Mouse (Mus musculus): ENCODE results near the gene Rai2. TPM values are rescaled to one million over a fixed set of nuclear protein-coding genes. Genes with fewer than 3 reads are reported as not detected.
"Not testable (repeated sequence)": the region's sequence is repeated elsewhere in the genome, so short reads cannot be mapped to it uniquely, and the experiment has no call there.

Gene Rai2
- polyA plus RNA-seq, 1 experiment from 2014 or later: 2.8 TPM

DNA sequence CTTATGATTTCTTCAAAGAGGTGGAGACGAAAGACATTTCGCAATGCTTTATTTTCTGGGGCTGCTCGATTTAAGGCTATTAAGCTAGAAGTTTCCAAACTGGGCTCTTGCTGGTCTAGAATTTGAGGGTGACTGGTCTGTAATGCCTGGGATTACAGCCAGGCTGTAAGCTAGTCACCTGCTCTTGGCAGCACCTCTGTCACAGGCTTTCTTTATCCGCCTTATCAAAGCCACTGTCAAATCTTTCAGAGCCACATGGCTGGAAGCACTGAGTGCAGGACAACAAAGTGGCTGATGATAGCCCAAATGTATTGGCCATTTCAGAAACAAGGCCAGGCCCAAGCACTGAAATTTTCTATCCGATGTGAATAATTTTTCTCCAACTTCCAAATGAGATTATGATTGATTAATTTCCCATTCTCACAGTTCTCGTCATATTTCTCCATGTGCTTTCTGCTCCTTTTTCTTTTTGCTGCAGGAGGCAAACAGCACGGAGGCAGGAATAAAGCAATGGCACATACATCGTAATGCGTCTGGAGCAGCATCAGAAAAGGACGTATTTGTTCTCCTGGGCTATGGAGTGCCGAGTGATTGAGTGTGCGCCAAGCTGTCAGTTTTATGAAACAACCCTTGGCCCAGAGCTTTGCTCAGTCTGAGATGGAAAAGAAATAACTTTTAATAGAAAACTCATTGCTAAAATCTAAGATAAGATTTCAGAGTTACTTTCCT lies 16.9 kb downstream of the Rai2 start:
- peaks cover 25% of the 10 kb centered on the region; the same call in 1 of the 2 replicates for H3K27me3 ChIP-seq (replicated peaks)
- no peaks in the 10 kb centered on the region for H3K36me3 ChIP-seq
- no peak overlapping the region for H3K4me2 ChIP-seq
- H3K4me3 ChIP-seq: no peak overlapping the region
- no peak for ATAC-seq (ENCODE audit: extremely low read depth, insufficient number of reproducible peaks, low FRiP score, low TSS enrichment)
- no peak overlapping the region for H3K27ac ChIP-seq (replicated peaks)
- H3K9ac ChIP-seq: no peak overlapping the region
- no peaks in the 10 kb centered on the region for H3K9me3 ChIP-seq
- 70% methylated on average over 12 of the region's 12 CpGs for WGBS
- H3K4me1 ChIP-seq: peaks cover 5% of the 10 kb centered on the region; the same call in 1 of the 2 replicates

DNA sequence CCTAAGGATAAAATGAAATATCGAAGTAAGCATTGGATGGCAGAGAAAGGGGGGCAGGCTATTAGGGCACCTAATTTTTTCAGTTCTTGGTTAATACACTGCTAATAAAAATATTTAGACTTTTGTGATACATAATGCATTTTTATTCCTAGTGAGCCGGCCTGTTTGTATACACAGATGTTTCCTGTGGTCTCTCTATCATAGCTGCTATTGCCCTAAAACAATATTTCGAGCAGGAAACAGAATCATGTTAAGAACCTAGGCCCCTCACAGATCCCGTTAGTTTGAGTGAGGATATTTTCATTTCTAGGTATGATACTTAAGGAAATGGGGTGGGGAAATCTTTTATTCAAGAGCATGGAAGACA lies 17.4 kb downstream of the Rai2 start:
- H3K4me3 ChIP-seq: no peak overlapping the region
- WGBS: 60% methylated on average over 4 of the region's 4 CpGs
- H3K9me3 ChIP-seq: no peaks in the 10 kb centered on the region
- H3K4me2 ChIP-seq: no peak overlapping the region
- no peaks in the 10 kb centered on the region for H3K36me3 ChIP-seq
- peaks cover 23% of the 10 kb centered on the region; the same call in 1 of the 2 replicates for H3K27me3 ChIP-seq (replicated peaks)
- no peak overlapping the region for H3K27ac ChIP-seq (replicated peaks)
- ATAC-seq (ENCODE audit: extremely low read depth, insufficient number of reproducible peaks, low FRiP score, low TSS enrichment): no peak
- peaks cover 5% of the 10 kb centered on the region; the same call in 1 of the 2 replicates for H3K4me1 ChIP-seq
- H3K9ac ChIP-seq: no peak overlapping the region

DNA sequence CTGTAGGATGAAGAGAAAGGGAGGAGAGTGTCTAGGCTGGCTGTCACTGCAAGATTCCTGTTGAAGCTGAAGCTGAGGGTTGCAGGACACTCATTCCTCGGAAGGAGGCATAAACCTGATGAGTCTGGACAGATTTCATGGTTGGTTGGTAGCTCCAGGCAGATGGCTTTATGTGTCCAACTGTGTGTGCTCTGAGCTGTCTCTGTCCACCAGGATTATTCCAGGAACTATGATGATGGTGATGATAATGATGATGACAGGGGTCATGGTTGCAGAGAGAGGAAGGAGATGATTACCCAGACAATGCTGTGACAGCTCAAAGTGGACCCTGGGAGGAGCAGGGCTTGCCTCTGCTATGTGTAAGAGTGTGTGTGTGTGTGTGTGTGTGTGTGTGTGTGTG lies 22.5 kb downstream of the Rai2 start:
- WGBS: 58% methylated on average over 1 of the region's 1 CpGs
- no peak for ATAC-seq (ENCODE audit: extremely low read depth, insufficient number of reproducible peaks, low FRiP score, low TSS enrichment)

DNA sequence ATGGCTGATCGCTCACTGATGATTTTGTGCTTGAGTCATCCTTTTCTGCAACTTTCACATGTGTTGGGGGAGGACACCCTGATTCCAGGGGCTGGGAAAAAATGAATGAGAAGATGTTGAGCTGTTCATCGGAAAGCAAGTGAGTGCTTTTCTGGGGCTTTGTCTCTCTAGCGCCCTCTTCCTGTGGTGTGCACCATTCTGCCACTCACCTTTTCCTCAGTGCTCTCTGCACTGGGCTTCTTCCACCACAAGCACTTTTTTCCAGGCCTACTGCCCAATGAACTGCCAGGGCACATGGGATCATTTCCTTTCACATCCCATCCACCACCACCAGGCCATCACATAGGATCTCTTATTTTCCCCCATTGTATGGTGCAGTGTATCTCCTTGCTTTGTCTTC lies 26.2 kb downstream of the Rai2 start:
- H3K4me3 ChIP-seq: no peak overlapping the region
- H3K9me3 ChIP-seq: no peaks in the 10 kb centered on the region
- H3K9ac ChIP-seq: no peak overlapping the region
- no peaks in the 10 kb centered on the region for H3K4me1 ChIP-seq
- no peak overlapping the region for H3K4me2 ChIP-seq
- H3K36me3 ChIP-seq: no peaks in the 10 kb centered on the region
- peaks cover 18% of the 10 kb centered on the region; the same call in 1 of the 2 replicates for H3K27me3 ChIP-seq (replicated peaks)
- 72% methylated on average over 2 of the region's 3 CpGs for WGBS
- no peak overlapping the region for H3K27ac ChIP-seq (replicated peaks)
- no peak for ATAC-seq (ENCODE audit: extremely low read depth, insufficient number of reproducible peaks, low FRiP score, low TSS enrichment)

More for the DNA sequence above, 22.5 kb downstream of the Rai2 start:
- Histone ChIP-seq H3K27ac (replicated peaks) (no peak overlapping the region), H3K4me2 (no peak overlapping the region), H3K9me3 (no peaks in the 10 kb centered on the region), H3K4me3 (no peak overlapping the region), H3K27me3 (replicated peaks) (peaks cover 21% of the 10 kb centered on the region; the same call in 1 of the 2 replicates), H3K36me3 (no peaks in the 10 kb centered on the region), H3K4me1 (no peaks in the 10 kb centered on the region), H3K9ac (no peak overlapping the region)

DNA sequence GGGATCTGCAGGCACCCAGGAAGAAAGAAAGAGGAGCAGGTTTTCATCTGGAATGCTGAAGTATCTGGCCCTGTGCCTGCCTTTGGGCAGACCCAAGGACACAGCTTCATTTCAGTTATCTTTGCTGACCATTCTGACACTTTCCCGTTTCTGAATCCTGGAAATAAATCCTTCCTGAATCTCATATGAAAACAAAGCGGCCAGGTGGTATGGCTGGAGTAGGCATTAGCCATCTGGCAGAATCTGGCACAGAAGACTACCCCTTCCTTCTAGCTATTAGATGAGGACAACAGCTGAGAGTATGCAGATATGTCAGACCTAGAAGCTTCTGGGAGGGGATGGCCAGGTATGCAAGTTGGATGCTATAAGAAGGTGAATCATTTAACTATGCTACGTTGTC lies 28.4 kb downstream of the Rai2 start:
- no peak overlapping the region for H3K4me3 ChIP-seq
- WGBS: 54% methylated on average over 3 of the region's 3 CpGs
- H3K4me1 ChIP-seq: no peaks in the 10 kb centered on the region
- H3K9me3 ChIP-seq: no peaks in the 10 kb centered on the region
- H3K9ac ChIP-seq: no peak overlapping the region
- no peak overlapping the region for H3K27ac ChIP-seq (replicated peaks)
- no peak overlapping the region for H3K4me2 ChIP-seq
- no peak for ATAC-seq (ENCODE audit: extremely low read depth, insufficient number of reproducible peaks, low FRiP score, low TSS enrichment)
- H3K27me3 ChIP-seq (replicated peaks): peaks cover 13% of the 10 kb centered on the region; the same call in 1 of the 2 replicates
- no peaks in the 10 kb centered on the region for H3K36me3 ChIP-seq

DNA sequence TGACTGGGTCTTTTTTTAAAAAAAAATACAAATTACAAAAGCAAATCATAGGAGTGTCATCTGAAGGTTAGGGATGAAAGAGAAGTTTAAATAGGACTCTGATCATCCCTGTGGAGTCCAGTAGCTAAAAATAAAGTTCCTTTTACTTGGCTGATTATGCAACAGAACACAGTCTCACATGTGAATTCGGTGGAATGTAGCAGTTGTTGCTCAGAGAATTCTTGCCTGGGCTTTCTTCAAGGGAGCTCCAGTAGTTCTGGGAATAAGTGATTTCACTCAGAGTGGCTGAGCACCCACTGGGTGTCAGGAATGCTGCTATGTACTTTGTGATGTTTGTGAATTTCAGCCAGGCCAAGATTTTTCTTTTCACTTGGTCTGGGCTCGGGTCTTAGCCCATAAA lies 30.5 kb downstream of the Rai2 start:
- Histone ChIP-seq H3K4me3 (no peak overlapping the region), H3K36me3 (no peaks in the 10 kb centered on the region), H3K9me3 (no peaks in the 10 kb centered on the region), H3K4me1 (no peaks in the 10 kb centered on the region), H3K27me3 (replicated peaks) (peaks cover 6% of the 10 kb centered on the region; the same call in 1 of the 2 replicates), H3K4me2 (no peak overlapping the region), H3K27ac (replicated peaks) (no peak overlapping the region), H3K9ac (no peak overlapping the region)
- WGBS: 58% methylated on average over 2 of the region's 2 CpGs
- no peak for ATAC-seq (ENCODE audit: extremely low read depth, insufficient number of reproducible peaks, low FRiP score, low TSS enrichment)

DNA sequence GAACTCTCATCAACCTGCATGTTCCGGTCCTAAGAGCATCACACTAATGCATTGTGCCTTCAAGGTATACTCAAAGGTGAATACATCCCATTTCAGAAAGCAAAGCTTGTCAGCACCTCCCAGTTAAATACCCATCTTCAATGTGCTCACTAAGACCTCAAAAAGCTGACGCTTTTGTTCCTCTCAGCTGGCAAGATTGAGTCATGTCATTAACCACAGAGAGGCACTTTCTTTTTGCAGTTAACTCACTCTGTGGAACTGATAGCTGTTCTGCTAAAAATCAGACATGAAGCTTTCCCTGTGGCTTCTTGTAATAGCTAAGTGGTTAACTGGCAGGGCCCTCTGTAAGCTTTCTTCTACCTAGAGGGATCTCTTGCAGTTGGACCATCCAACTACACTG lies 36.6 kb downstream of the Rai2 start:
- Histone ChIP-seq H3K9ac (no peak overlapping the region), H3K4me3 (no peak overlapping the region), H3K36me3 (no peaks in the 10 kb centered on the region), H3K27ac (replicated peaks) (no peak overlapping the region), H3K4me2 (no peak overlapping the region), H3K4me1 (no peaks in the 10 kb centered on the region), H3K27me3 (replicated peaks) (0 out of 2 replicates have a peak, but pooled peaks cover 6% of the 10 kb centered on the region), H3K9me3 (no peaks in the 10 kb centered on the region)
- whole genome bisulfite sequencing: 73% methylated on average over 2 of the region's 2 CpGs
- ATAC-seq (ENCODE audit: extremely low read depth, insufficient number of reproducible peaks, low FRiP score, low TSS enrichment): no peak

DNA sequence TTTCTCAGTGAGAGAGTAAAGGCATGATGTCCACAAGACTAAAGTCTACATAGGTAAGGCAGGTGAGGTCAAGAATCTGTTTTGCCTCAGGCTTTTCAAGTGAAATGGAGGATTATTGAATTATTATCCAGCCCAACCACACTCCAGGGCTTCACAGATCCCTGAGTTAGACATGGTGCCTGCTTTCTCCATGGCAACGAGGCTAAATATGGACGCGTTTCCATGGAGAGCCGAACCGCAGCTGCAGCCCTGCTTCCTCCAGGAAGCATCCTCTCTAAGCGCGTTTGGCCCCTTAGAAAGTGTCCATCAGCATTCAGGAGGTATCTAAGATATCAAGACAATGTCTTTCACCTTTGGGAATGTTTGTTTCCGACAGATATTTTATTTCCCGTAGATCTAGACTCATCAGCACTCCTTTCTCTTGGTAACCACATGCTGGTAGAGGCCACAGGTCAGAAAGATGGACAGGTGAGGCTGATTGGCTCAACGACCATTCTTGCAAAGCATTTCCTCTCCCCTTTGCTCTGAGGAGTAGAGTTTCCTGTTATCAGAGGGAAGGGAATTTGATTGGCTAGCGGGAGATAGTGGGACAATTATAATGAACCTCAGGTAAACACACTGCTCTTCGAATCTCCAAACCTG lies 59.6 kb downstream of the Rai2 start:
- Histone ChIP-seq H3K4me1 (no peaks in the 10 kb centered on the region), H3K4me2 (no peak overlapping the region), H3K9me3 (no peaks in the 10 kb centered on the region), H3K9ac (no peak overlapping the region), H3K27me3 (replicated peaks) (peaks cover 5% of the 10 kb centered on the region), H3K27ac (replicated peaks) (no peak overlapping the region), H3K36me3 (no peaks in the 10 kb centered on the region), H3K4me3 (no peak overlapping the region)
- no peak for ATAC-seq (ENCODE audit: extremely low read depth, insufficient number of reproducible peaks, low FRiP score, low TSS enrichment)
- WGBS: 69% methylated on average over 12 of the region's 12 CpGs

DNA sequence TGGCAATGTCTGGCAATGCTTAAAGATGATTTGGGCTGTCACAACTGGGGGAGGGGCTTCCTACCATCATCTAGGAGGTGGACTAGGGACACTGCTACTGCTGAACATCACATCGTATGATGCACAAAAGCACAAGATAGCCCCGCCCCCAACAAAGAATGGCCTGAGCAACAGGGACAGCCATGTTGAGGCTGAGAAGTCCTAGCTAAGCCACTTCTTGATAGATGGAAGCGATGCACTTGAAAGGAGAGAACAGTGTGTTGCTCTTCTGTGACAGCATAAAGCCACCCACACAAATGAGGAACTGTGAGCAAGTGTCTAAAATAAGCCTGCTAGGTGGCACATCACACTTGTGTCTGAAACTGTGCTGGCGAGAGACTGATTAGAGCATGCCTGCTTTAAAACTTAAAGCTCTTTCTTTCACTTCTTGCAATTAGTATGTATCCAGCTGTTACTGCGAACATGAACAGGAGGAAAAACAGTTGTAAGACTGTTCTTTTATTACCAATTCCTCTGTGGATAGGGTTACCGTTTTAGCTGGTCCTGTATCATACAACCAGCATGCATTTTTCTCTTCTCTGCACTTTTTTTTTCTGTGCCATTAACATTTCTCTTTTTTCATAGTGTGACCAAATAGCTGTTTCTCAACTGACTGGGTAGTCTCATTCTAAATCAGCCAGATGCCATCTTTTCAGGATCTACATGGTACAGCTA lies 63.6 kb downstream of the Rai2 start:
- H3K4me3 ChIP-seq: no peak overlapping the region
- no peak overlapping the region for H3K9ac ChIP-seq
- WGBS: 59% methylated on average over 6 of the region's 6 CpGs
- no peak overlapping the region for H3K27ac ChIP-seq (replicated peaks)
- H3K9me3 ChIP-seq: no peaks in the 10 kb centered on the region
- ATAC-seq (ENCODE audit: extremely low read depth, insufficient number of reproducible peaks, low FRiP score, low TSS enrichment): no peak
- H3K36me3 ChIP-seq: no peaks in the 10 kb centered on the region
- no peak overlapping the region for H3K4me2 ChIP-seq
- no peaks in the 10 kb centered on the region for H3K4me1 ChIP-seq
- peaks cover 8% of the 10 kb centered on the region for H3K27me3 ChIP-seq (replicated peaks)

DNA sequence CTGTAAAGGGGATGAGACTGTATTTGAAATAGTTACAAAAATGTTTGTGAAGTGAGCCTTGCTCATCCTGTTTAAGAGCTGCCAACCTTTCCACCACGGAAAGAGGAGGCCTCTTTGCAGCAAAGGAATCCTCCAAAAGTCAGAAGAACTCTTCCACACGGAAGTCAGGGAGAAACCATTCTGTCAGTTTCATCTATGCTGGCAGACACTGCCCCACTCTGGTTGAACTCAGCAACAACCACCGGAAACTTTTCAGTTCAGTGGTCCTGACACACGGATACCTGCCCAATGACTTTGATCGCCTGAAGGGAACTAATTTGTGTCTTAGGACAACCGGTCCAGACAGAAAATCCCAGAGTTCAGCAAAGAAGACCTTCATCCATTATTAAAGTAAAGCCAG lies 73.3 kb downstream of the Rai2 start:
- H3K9ac ChIP-seq: no peak overlapping the region
- 0 out of 2 replicates have a peak, but pooled peaks cover 3% of the 10 kb centered on the region for H3K27me3 ChIP-seq (replicated peaks)
- H3K4me2 ChIP-seq: no peak overlapping the region
- H3K4me1 ChIP-seq: no peaks in the 10 kb centered on the region
- no peak for ATAC-seq (ENCODE audit: extremely low read depth, insufficient number of reproducible peaks, low FRiP score, low TSS enrichment)
- H3K9me3 ChIP-seq: no peaks in the 10 kb centered on the region
- no peaks in the 10 kb centered on the region for H3K36me3 ChIP-seq
- no peak overlapping the region for H3K27ac ChIP-seq (replicated peaks)
- no peak overlapping the region for H3K4me3 ChIP-seq
- WGBS: 22% methylated on average over 6 of the region's 6 CpGs

DNA sequence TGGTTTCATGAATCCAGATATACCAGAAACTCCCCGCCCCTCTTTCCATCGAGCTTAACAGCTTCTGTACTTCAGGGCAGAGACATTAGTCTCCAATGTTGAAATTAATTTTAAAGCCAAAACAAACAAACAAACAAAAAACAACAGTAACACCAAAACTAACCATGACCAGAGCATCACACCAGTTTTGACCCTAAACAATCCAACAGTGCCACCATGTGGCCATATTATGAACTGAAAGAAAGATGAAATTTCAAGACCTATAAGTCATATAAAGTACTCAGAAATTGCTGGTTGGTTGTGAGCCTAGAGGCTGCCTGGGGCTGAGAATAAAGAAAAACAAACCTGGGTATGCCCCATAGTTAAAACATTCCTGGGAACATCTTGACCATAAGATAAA lies 109.3 kb downstream of the Rai2 start:
- not testable (repeated sequence) for H3K4me3 ChIP-seq; ATAC-seq (ENCODE audit: extremely low read depth, insufficient number of reproducible peaks, low FRiP score, low TSS enrichment); H3K27ac ChIP-seq (replicated peaks); H3K9me3 ChIP-seq; H3K27me3 ChIP-seq (replicated peaks); H3K36me3 ChIP-seq; H3K4me1 ChIP-seq; H3K4me2 ChIP-seq; H3K9ac ChIP-seq
- 16% methylated on average over 2 of the region's 2 CpGs for whole genome bisulfite sequencing
